Mouse (Mus musculus) embryonic facial prominence, embryonic 11.5 days (tissue): Measurements from ENCODE around the gene Sco1. TPM values are rescaled to one million over a fixed set of nuclear protein-coding genes. Genes with fewer than 3 reads are reported as not detected.

Experiments
- ATAC-seq: fragments of 200-750 bp; cut with Nextera tagmentation; replicated peaks from 2 replicates; pipeline ENCODE4 v1.8.0; 2017; ENCODE audit warnings: low read depth; ENCODE audit not compliant: insufficient number of reproducible peaks, low FRiP score, low TSS enrichment
- DNase-seq: peaks from one replicate; pipeline ENCODE4 v3.0.0-alpha.2; 2015; ENCODE audit warnings: low spot score
- H3K27ac ChIP-seq: fragments of 300-500 bp; sonication (generic); replicated peaks from 2 replicates; pipeline ENCODE4 v1.5.1; 2014; ENCODE audit warnings: mild to moderate bottlenecking, low read depth, low read length, control low read depth
- H3K27me3 ChIP-seq: fragments of 300-500 bp; sonication (generic); 2 replicates; pipeline ENCODE4 v1.6.1; 2014; ENCODE audit warnings: mild to moderate bottlenecking, low read length, moderate library complexity, mixed read lengths; ENCODE audit not compliant: control insufficient read depth, insufficient read depth
- H3K36me3 ChIP-seq: fragments of 300-500 bp; sonication (generic); replicated peaks from 2 replicates; pipeline ENCODE4 v1.6.1; 2014; ENCODE audit warnings: low read depth, mild to moderate bottlenecking, low read length, moderate library complexity, mixed read lengths; ENCODE audit not compliant: control insufficient read depth, insufficient read depth
- H3K4me1 ChIP-seq: fragments of 300-500 bp; sonication (generic); 2 replicates; pipeline ENCODE4 v1.6.1; 2014; ENCODE audit warnings: low read length, mixed read lengths; ENCODE audit not compliant: control insufficient read depth, insufficient read depth
- H3K4me2 ChIP-seq: fragments of 300-500 bp; sonication (generic); 2 replicates; pipeline ENCODE4 v1.6.1; 2014; ENCODE audit warnings: low read depth, mild to moderate bottlenecking, control low read depth, low read length, moderate library complexity
- H3K4me3 ChIP-seq: fragments of 300-500 bp; sonication (generic); 2 replicates; pipeline ENCODE4 v1.5.1; 2014; ENCODE audit warnings: low read depth, low read length, control low read depth
- H3K9ac ChIP-seq: fragments of 300-500 bp; sonication (generic); replicated peaks from 2 replicates; pipeline ENCODE4 v1.6.1; 2014; ENCODE audit warnings: mild to moderate bottlenecking, control low read depth, low read length
- H3K9me3 ChIP-seq: fragments of 300-500 bp; sonication (generic); replicated peaks from 2 replicates; pipeline ENCODE4 v1.6.1; 2016; ENCODE audit warnings: mild to moderate bottlenecking, low read length, inconsistent platforms, mixed read lengths; ENCODE audit not compliant: control insufficient read depth
- WGBS: fragments of 180-500 bp; shearing (Covaris S2); extraction: QIAGEN DNeasy Blood & Tissue Kit; methylation state at CpG from one replicate; pipeline ENCODE4 v1.1.7; 2014; 5-methylcytosine and 5-hydroxymethylcytosine counted together
- microRNA-seq: library from miRNA; unstranded; fragments of <30 nt; microRNA quantifications from one replicate; pipeline ENCODE4, GENCODE M21; 2016; ENCODE audit warnings: borderline number of aligned reads
- polyA plus RNA-seq: library from polyadenylated mRNA; unstranded; fragments of >200 nt; fragmentation: Nextera tagmentation; extraction: Ambion mirVana; gene quantifications from 2 replicates; pipeline ENCODE4 v1.2.1, GENCODE M21; 2014

Sco1 gene
- polyA plus RNA-seq, 1 experiment from 2014 or later, result 20.6 TPM

DNA sequence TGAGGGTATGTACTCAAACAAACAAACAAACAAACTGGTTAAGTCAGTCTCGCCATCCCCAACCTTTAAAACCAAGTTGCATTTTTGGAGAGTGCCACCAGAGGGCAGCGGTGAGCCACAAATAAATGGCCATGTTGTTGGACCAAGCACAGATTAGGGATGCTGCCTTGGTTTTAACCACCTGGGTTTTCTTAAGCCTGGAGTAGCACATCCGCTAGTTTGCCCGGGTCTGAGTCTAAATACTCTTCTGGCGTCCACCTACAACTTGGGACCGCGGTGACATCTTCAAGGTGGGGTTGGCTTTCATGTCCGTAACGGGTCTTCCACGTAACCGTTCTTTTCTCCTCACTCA, 60.4 kb downstream of the Sco1 start:
- Histone ChIP-seq H3K36me3 (no peaks in the 10 kb centered on the region), H3K4me3 (no peak overlapping the region), H3K27ac (no peak overlapping the region), H3K9me3 (no peaks in the 10 kb centered on the region), H3K4me1 (no peaks in the 10 kb centered on the region), H3K9ac (no peak overlapping the region), H3K27me3 (no peaks in the 10 kb centered on the region), H3K4me2 (no peak overlapping the region)
- peak; percentile 84 for DNase-seq
- 40% methylated on average over 11 of the region's 11 CpGs for WGBS
- no peak for ATAC-seq

DNA sequence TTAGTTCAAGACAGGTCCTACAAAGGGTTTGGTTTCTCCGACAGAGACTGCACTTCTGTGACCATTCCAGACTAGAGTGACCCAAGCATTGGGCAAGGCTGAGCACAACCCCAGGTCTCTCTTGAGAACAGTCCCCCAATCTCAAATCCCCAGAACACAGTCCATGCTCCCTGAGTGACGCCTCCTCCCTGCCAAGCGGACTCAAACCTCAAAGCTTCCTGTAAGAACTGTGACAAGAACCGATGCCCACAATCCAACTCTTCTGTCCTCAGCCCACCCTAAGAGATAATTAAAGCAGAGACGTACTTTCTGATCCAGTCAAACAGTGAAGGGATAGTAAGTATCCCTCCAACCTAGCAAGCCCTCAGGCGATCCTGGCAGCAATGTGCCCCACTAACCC, 60.9 kb downstream of the Sco1 start:
- Histone ChIP-seq H3K4me1 (no peaks in the 10 kb centered on the region), H3K4me2 (no peak overlapping the region), H3K27ac (no peak overlapping the region), H3K36me3 (no peaks in the 10 kb centered on the region), H3K9me3 (no peaks in the 10 kb centered on the region), H3K4me3 (no peak overlapping the region), H3K9ac (no peak overlapping the region), H3K27me3 (no peaks in the 10 kb centered on the region)
- DNase-seq (no peak), ATAC-seq (no peak)
- WGBS, result 90% methylated on average over 6 of the region's 6 CpGs

GRCm38 (mm10) chr11:67114261-67114660, 61.8 kb downstream of the Sco1 start:
- H3K9me3 ChIP-seq, result no peaks in the 10 kb centered on the region
- ATAC-seq, result no peak
- H3K27me3 ChIP-seq, result no peaks in the 10 kb centered on the region
- no peaks in the 10 kb centered on the region for H3K36me3 ChIP-seq
- no peak overlapping the region for H3K4me3 ChIP-seq
- WGBS, result 83% methylated on average over 5 of the region's 5 CpGs
- no peaks in the 10 kb centered on the region for H3K4me1 ChIP-seq
- DNase-seq, result no peak
- H3K27ac ChIP-seq, result no peak overlapping the region
- no peak overlapping the region for H3K4me2 ChIP-seq
- H3K9ac ChIP-seq, result no peak overlapping the region

- Histone ChIP-seq H3K4me3 (no peak overlapping the region), H3K27ac (no peak overlapping the region), H3K4me1 (no peaks in the 10 kb centered on the region), H3K27me3 (no peaks in the 10 kb centered on the region), H3K9ac (no peak overlapping the region), H3K4me2 (no peak overlapping the region), H3K9me3 (no peaks in the 10 kb centered on the region), H3K36me3 (no peaks in the 10 kb centered on the region)
- 90% methylated on average over 12 of the region's 12 CpGs for WGBS
- DNase-seq, result no peak
- ATAC-seq, result no peak
Observed at GRCm38 (mm10) chr11:67114901-67115300, 62.4 kb downstream of the Sco1 start.

Small RNA genes within 50 kb of the gene (microRNA-seq; reads per million reads assigned to microRNA genes)
- gene Mir6923, result not detected

Other genes with a start within 250 kb of the Sco1 start
- gene Pirt, start 140.7 kb upstream of the Sco1 start, polyA plus RNA-seq, result 3.5 and 4.1 TPM in 2 replicates
- not detected in 2 replicates for gene Tmem238l, start 96.0 kb upstream of the Sco1 start, polyA plus RNA-seq
- gene Tmem220, start 27.5 kb upstream of the Sco1 start, polyA plus RNA-seq, result 0.82 and 0.98 TPM in 2 replicates
- 37.0 and 39.5 TPM in 2 replicates for gene Adprm, start 76 bp upstream of the Sco1 start, polyA plus RNA-seq
- 3.2 and 6.5 TPM in 2 replicates for gene Myh3, start 25.6 kb downstream of the Sco1 start, polyA plus RNA-seq
- gene Myh2, start 118.4 kb downstream of the Sco1 start, polyA plus RNA-seq, result not detected in 2 replicates
- 0.06 and 0.20 TPM in 2 replicates for gene Myh1, start 147.4 kb downstream of the Sco1 start, polyA plus RNA-seq
- gene Myh4, start 185.4 kb downstream of the Sco1 start, polyA plus RNA-seq, result 0.04 and 0.06 TPM in 2 replicates
- 0.36 and 1.1 TPM in 2 replicates for gene Myh8, start 224.5 kb downstream of the Sco1 start, polyA plus RNA-seq